Mouse (Mus musculus) limb, embryonic 13.5 days (tissue): ENCODE measurements around the gene Nars2. TPM values are rescaled to one million over a fixed set of nuclear protein-coding genes. Genes with fewer than 3 reads are reported as not detected.
"Not testable (repeated sequence)": the region's sequence is repeated elsewhere in the genome, so short reads cannot be mapped to it uniquely, and the experiment has no call there.

ENCODE experiments used
- ATAC-seq: fragments of 200-750 bp; cut with Nextera tagmentation; 2 replicates; pipeline ENCODE4 v1.8.0; 2017; ENCODE audit warnings: low read depth, moderate number of reproducible peaks, moderate TSS enrichment; ENCODE audit not compliant: low FRiP score
- H3K27ac ChIP-seq: fragments of 300-500 bp; sonication (generic); 2 replicates; pipeline ENCODE4 v1.5.1; 2015; ENCODE audit warnings: inconsistent platforms, mild to moderate bottlenecking, moderate library complexity
- H3K27me3 ChIP-seq: fragments of 300-500 bp; sonication (generic); 2 replicates; pipeline ENCODE4 v1.6.1; 2015; ENCODE audit warnings: mild to moderate bottlenecking, inconsistent platforms
- H3K36me3 ChIP-seq: fragments of 300-500 bp; sonication (generic); 2 replicates; pipeline ENCODE4 v1.6.1; 2015; ENCODE audit warnings: inconsistent platforms, mild to moderate bottlenecking, moderate library complexity
- H3K4me1 ChIP-seq: fragments of 300-500 bp; sonication (generic); 2 replicates; pipeline ENCODE4 v1.6.1; 2015; ENCODE audit warnings: inconsistent platforms
- H3K4me2 ChIP-seq: fragments of 300-500 bp; sonication (generic); replicated peaks from 2 replicates; pipeline ENCODE4 v1.6.1; 2015; ENCODE audit warnings: inconsistent platforms, mild to moderate bottlenecking, moderate library complexity
- H3K4me3 ChIP-seq: fragments of 300-500 bp; sonication (generic); 2 replicates; pipeline ENCODE4 v1.5.1; 2015; ENCODE audit warnings: moderate library complexity, mild to moderate bottlenecking, inconsistent platforms
- H3K9ac ChIP-seq: fragments of 300-500 bp; sonication (generic); 2 replicates; pipeline ENCODE4 v1.6.1; 2015; ENCODE audit warnings: mild to moderate bottlenecking, inconsistent platforms
- H3K9me3 ChIP-seq: fragments of 300-500 bp; sonication (generic); 2 replicates; pipeline ENCODE4 v1.6.1; 2016; ENCODE audit warnings: inconsistent platforms
- WGBS: fragments of 180-500 bp; shearing (Covaris S2); methylation state at CpG from one replicate; pipeline ENCODE4 v1.1.7; 2015; 5-methylcytosine and 5-hydroxymethylcytosine counted together
- polyA plus RNA-seq: library from polyadenylated mRNA; unstranded; fragments of >200 nt; fragmentation: Nextera tagmentation; extraction: Ambion mirVana; gene quantifications from 2 replicates; pipeline ENCODE4 v1.2.1, GENCODE M21; 2015

Nars2 gene
- polyA plus RNA-seq, 1 experiment from 2014 or later = 21.9 TPM

DNA sequence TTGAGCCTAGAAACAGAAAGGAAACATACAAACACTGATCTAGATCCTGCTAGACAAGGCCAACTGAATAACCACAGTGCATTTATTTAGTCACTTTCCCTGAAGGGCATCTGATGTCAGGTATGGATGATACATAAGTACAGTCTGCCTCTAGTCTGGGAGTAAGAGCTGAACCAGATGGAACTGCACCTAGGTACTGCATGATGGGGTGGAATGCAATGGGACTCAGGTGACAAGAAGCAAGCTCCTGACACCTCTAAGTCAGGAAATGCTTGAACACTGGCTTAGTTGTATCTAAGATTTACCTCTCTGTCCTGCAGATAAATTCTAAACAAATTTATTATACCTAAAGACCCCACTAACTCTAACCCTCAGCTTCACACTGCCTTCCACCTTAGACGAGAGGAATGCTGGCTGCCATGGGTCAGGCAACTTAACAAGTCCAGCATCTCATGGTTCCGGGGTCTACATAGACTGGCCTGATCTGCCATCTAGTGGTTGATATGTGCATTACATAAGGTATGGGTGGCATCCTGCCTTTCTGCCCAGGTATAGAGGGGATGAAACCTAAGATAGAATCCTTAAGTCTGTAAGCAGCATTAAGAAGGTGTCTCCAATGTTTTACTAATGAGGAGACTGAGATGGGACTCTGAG lies 35.7 kb upstream of the Nars2 start:
- Histone ChIP-seq H3K36me3 (no peaks in the 10 kb centered on the region), H3K4me3 (no peak overlapping the region), H3K9ac (no peak overlapping the region), H3K27ac (no peak overlapping the region), H3K9me3 (no peaks in the 10 kb centered on the region), H3K27me3 (peaks cover 11% of the 10 kb centered on the region), H3K4me2 (no peak overlapping the region), H3K4me1 (peaks cover 32% of the 10 kb centered on the region)
- WGBS = 1% methylated on average over 2 of the region's 2 CpGs
- ATAC-seq = no peak

- Histone ChIP-seq H3K27me3 (peaks cover 4% of the 10 kb centered on the region; the same call in 1 of the 2 replicates), H3K9ac (no peak overlapping the region), H3K36me3 (no peaks in the 10 kb centered on the region), H3K27ac (no peak overlapping the region), H3K4me1 (no peaks in the 10 kb centered on the region), H3K9me3 (no peaks in the 10 kb centered on the region), H3K4me3 (no peak overlapping the region), H3K4me2 (no peak overlapping the region)
- 65% methylated on average over 7 of the region's 7 CpGs for WGBS
- ATAC-seq = no peak
Measured at GRCm38 (mm10) chr7:96920447-96921095, 30.7 kb upstream of the Nars2 start.

- 0 out of 2 replicates have a peak, but pooled peaks have one; percentile 15 for ATAC-seq
- Histone ChIP-seq H3K4me1 (no peaks in the 10 kb centered on the region), H3K4me2 (no peak overlapping the region), H3K9ac (no peak overlapping the region), H3K9me3 (no peaks in the 10 kb centered on the region), H3K27me3 (no peaks in the 10 kb centered on the region), H3K4me3 (no peak overlapping the region), H3K27ac (no peak overlapping the region), H3K36me3 (no peaks in the 10 kb centered on the region)
- WGBS = 91% methylated on average over 2 of the region's 2 CpGs
Measured at GRCm38 (mm10) chr7:96922927-96923326, 28.4 kb upstream of the Nars2 start.

DNA sequence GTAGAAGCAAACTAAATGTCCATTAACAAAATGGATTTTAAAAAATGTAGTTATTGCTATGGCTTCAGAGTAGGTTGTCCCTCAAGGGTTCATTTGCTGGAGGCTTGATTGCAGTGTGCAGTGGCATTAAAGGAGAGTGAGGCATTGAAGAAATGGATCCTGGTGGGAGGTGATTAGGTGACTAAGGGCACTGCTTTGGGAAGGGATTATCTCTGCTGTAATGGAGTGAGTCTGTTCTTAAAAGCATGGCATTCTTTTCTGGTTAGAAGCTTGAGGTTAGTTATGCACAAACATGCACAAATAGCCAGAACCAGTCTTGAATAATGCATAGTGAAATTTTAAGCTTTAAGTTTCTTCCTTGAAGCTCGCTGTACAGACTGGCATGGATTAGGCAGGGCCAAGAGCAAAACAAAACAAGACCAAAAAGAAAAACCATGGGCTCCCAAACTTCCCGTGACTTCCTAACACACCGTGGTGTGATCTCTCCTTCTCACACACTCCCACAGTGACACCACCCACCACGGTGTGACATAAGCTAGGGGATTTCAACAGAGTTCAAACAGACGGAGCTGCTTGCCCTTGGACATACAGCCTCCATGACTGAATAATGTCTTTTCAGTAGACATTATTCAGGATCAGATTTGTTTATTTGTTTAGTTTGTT lies 7.5 kb upstream of the Nars2 start:
- H3K4me2 ChIP-seq = no peak overlapping the region
- WGBS = 66% methylated on average over 5 of the region's 5 CpGs
- no peaks in the 10 kb centered on the region for H3K36me3 ChIP-seq
- no peak overlapping the region for H3K27ac ChIP-seq
- no peak for ATAC-seq
- H3K4me3 ChIP-seq = no peak overlapping the region
- H3K27me3 ChIP-seq = no peaks in the 10 kb centered on the region
- H3K4me1 ChIP-seq = no peaks in the 10 kb centered on the region
- no peak overlapping the region for H3K9ac ChIP-seq
- no peaks in the 10 kb centered on the region for H3K9me3 ChIP-seq

- not testable (repeated sequence) for H3K4me1 ChIP-seq, H3K9ac ChIP-seq, ATAC-seq, H3K27ac ChIP-seq, H3K9me3 ChIP-seq, H3K36me3 ChIP-seq, H3K4me2 ChIP-seq, H3K27me3 ChIP-seq, H3K4me3 ChIP-seq
- WGBS = 89% methylated on average over 8 of the region's 8 CpGs
Measured at GRCm38 (mm10) chr7:96946501-96946900, 4.8 kb upstream of the Nars2 start.

DNA sequence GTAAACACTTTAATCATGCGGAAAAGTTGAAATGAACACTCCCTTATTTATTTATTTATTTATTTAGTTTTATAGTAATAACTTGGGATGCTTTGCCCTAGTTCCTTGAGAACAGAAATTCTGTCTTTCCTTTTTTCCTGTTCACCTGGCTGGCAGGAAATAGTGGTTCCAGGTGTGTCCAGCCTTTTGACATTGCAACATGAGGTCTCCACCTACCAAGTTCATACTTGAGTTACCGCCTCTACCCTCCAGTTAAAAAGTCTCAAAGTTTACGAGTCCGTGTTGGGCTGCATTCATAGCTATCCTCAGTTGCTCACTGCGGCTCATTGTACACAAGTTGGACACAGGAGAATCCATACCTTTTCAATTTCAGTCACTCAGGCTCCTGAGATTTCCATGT lies 789 bp downstream of the Nars2 start:
- WGBS = 15% methylated on average over 5 of the region's 5 CpGs
- no peaks in the 10 kb centered on the region for H3K9me3 ChIP-seq
- peak overlapping the region; percentile 80 for H3K4me2 ChIP-seq
- ATAC-seq = no peak
- peaks cover 3% of the 10 kb centered on the region for H3K36me3 ChIP-seq
- peak overlapping the region; percentile 88 for H3K9ac ChIP-seq
- H3K4me3 ChIP-seq = peak overlapping the region; percentile 88
- no peaks in the 10 kb centered on the region for H3K27me3 ChIP-seq
- H3K27ac ChIP-seq = no peak overlapping the region
- peaks cover 18% of the 10 kb centered on the region for H3K4me1 ChIP-seq

- H3K9me3 ChIP-seq = no peaks in the 10 kb centered on the region
- peaks cover 57% of the 10 kb centered on the region for H3K36me3 ChIP-seq
- H3K27me3 ChIP-seq = no peaks in the 10 kb centered on the region
- no peak overlapping the region for H3K27ac ChIP-seq
- H3K4me1 ChIP-seq = no peaks in the 10 kb centered on the region
- H3K4me3 ChIP-seq = no peak overlapping the region
- WGBS = 94% methylated on average over 5 of the region's 5 CpGs
- no peak for ATAC-seq
- no peak overlapping the region for H3K9ac ChIP-seq
- no peak overlapping the region for H3K4me2 ChIP-seq
Measured at GRCm38 (mm10) chr7:96959168-96959567, 7.9 kb downstream of the Nars2 start.

GRCm38 (mm10) chr7:96967188-96967587 lies 15.9 kb downstream of the Nars2 start:
- Histone ChIP-seq H3K9ac (no peak overlapping the region), H3K36me3 (peaks cover 8% of the 10 kb centered on the region), H3K4me3 (no peak overlapping the region), H3K27ac (no peak overlapping the region), H3K4me2 (no peak overlapping the region), H3K9me3 (no peaks in the 10 kb centered on the region), H3K27me3 (no peaks in the 10 kb centered on the region), H3K4me1 (no peaks in the 10 kb centered on the region)
- 49% methylated on average over 3 of the region's 3 CpGs for WGBS
- no peak for ATAC-seq

GRCm38 (mm10) chr7:96970359-96970758 lies 19.1 kb downstream of the Nars2 start:
- 0 out of 2 replicates have a peak, but pooled peaks cover 5% of the 10 kb centered on the region for H3K36me3 ChIP-seq
- no peak overlapping the region for H3K27ac ChIP-seq
- no peaks in the 10 kb centered on the region for H3K9me3 ChIP-seq
- no peaks in the 10 kb centered on the region for H3K27me3 ChIP-seq
- H3K4me3 ChIP-seq = no peak overlapping the region
- no peaks in the 10 kb centered on the region for H3K4me1 ChIP-seq
- no peak overlapping the region for H3K9ac ChIP-seq
- ATAC-seq = no peak
- H3K4me2 ChIP-seq = no peak overlapping the region
- WGBS = 18% methylated on average over 1 of the region's 1 CpGs

- Histone ChIP-seq H3K4me3 (no peak overlapping the region), H3K9ac (no peak overlapping the region), H3K27ac (no peak overlapping the region)
Measured at GRCm38 (mm10) chr7:96971027-96971996, 20.0 kb downstream of the Nars2 start.

DNA sequence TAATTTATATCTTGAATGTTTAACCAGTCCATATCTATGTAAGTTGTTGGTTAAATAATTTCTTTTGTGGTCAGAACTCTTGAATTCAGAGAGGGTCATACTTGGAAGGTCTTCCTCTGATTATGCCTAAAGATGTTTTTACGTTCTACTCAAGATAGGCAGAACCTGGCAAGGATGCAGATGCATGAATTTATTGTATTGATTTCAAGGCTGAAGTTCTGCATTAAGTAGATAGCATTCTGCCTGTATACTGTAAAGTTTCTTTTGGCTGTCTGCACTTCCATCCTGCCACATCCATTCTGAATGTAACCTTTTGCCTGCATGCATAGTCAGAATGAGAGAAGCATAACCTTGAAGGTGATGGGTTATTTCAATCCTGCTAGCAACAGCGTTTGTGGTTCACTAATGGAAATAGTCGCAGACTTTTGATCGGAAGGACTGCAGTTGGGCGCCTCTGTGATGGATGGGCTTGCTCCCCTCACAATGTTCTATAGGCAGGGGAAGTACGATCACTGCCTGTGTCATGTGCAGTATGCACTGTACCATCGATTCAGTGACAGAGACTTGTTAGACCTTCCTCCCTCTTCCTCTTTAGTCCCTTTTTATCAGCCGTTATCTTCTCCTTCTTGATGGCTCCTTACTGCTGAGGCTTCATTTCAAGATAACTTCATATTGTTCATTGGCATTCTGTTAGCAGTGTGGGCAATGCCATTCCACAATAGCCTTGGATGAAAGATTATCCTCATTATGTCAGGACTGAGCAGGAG lies 21.0 kb downstream of the Nars2 start:
- H3K27ac ChIP-seq = no peak overlapping the region
- H3K4me3 ChIP-seq = no peak overlapping the region
- WGBS = 87% methylated on average over 8 of the region's 8 CpGs
- no peaks in the 10 kb centered on the region for H3K27me3 ChIP-seq
- H3K4me2 ChIP-seq = no peak overlapping the region
- H3K9me3 ChIP-seq = no peaks in the 10 kb centered on the region
- 0 out of 2 replicates have a peak, but pooled peaks cover 5% of the 10 kb centered on the region for H3K36me3 ChIP-seq
- no peak for ATAC-seq
- H3K9ac ChIP-seq = no peak overlapping the region
- H3K4me1 ChIP-seq = no peaks in the 10 kb centered on the region

More at GRCm38 (mm10) chr7:96971027-96971996, 20.0 kb downstream of the Nars2 start:
- Histone ChIP-seq H3K36me3 (0 out of 2 replicates have a peak, but pooled peaks cover 5% of the 10 kb centered on the region), H3K4me2 (no peak overlapping the region), H3K27me3 (no peaks in the 10 kb centered on the region), H3K4me1 (no peaks in the 10 kb centered on the region), H3K9me3 (no peaks in the 10 kb centered on the region)
- ATAC-seq = no peak
- WGBS = 69% methylated on average over 21 of the region's 21 CpGs
